Mouse (Mus musculus) lung, embryonic 14.5 days (tissue): ENCODE data around the gene Slc7a15. TPM values are rescaled to one million over a fixed set of nuclear protein-coding genes. Genes with fewer than 3 reads are reported as not detected.

Experiments
- ATAC-seq: fragments of 200-750 bp; cut with Nextera tagmentation; 2 replicates; pipeline ENCODE4 v1.8.0; 2017; ENCODE audit warnings: mild to moderate bottlenecking, moderate TSS enrichment, moderate library complexity; ENCODE audit not compliant: insufficient read depth
- DNase-seq: peaks from one replicate; pipeline ENCODE4 v3.0.0-alpha.2; 2015
- H3K27ac ChIP-seq: fragments of 300-500 bp; sonication (generic); 2 replicates; pipeline ENCODE4 v1.5.1; 2014; ENCODE audit warnings: low read depth, mild to moderate bottlenecking, moderate library complexity
- H3K27me3 ChIP-seq: fragments of 300-500 bp; sonication (generic); 2 replicates; pipeline ENCODE4 v1.6.1; 2014; ENCODE audit warnings: low read length, control low read depth; ENCODE audit not compliant: insufficient read depth
- H3K36me3 ChIP-seq: fragments of 300-500 bp; sonication (generic); 2 replicates; pipeline ENCODE4 v1.6.1; 2014; ENCODE audit warnings: control low read depth; ENCODE audit not compliant: insufficient read depth
- H3K4me1 ChIP-seq: fragments of 300-500 bp; sonication (generic); 2 replicates; pipeline ENCODE4 v1.6.1; 2014; ENCODE audit warnings: antibody characterized with exemption, control low read depth; ENCODE audit not compliant: insufficient read depth
- H3K4me2 ChIP-seq: fragments of 300-500 bp; sonication (generic); 2 replicates; pipeline ENCODE4 v1.6.1; 2014; ENCODE audit warnings: mild to moderate bottlenecking
- H3K4me3 ChIP-seq: fragments of 300-500 bp; sonication (generic); 2 replicates; pipeline ENCODE4 v1.5.1; 2014; ENCODE audit warnings: low read depth, low read length
- H3K9ac ChIP-seq: fragments of 300-500 bp; sonication (generic); 2 replicates; pipeline ENCODE4 v1.6.1; 2014
- H3K9me3 ChIP-seq: fragments of 300-500 bp; sonication (generic); 2 replicates; pipeline ENCODE4 v1.6.1; 2016; ENCODE audit warnings: low read depth, low read length, control low read depth
- CTCF ChIP-seq: IDR thresholded peaks from 2 replicates; pipeline ENCODE4 v1.5.1; 2016; ENCODE audit warnings: antibody characterized with exemption, low read depth
- WGBS: fragments of 180-500 bp; shearing (Covaris S2); extraction: QIAGEN DNeasy Blood & Tissue Kit; methylation state at CpG from one replicate; pipeline ENCODE4 v1.1.7; 2014; 5-methylcytosine and 5-hydroxymethylcytosine counted together
- polyA plus RNA-seq: library from polyadenylated mRNA; unstranded; fragments of >200 nt; fragmentation: Nextera tagmentation; extraction: Ambion mirVana; gene quantifications from 2 replicates; pipeline ENCODE4 v1.2.1, GENCODE M21; 2014

Gene Slc7a15
- polyA plus RNA-seq, 1 experiment from 2014 or later, result not detected

GRCm38 (mm10) chr12:8536221-8536965 is 62.5 kb downstream of the Slc7a15 start:
- Histone ChIP-seq H3K27me3 (no peaks in the 10 kb centered on the region), H3K4me2 (no peak overlapping the region), H3K36me3 (no peaks in the 10 kb centered on the region), H3K27ac (no peak overlapping the region), H3K9ac (no peak overlapping the region), H3K4me1 (no peaks in the 10 kb centered on the region), H3K4me3 (no peak overlapping the region), H3K9me3 (no peaks in the 10 kb centered on the region)
- ATAC-seq (no peak), DNase-seq (no peak)
- no peak for TF ChIP-seq CTCF
- WGBS, result 64% methylated on average over 9 of the region's 9 CpGs

- Histone ChIP-seq H3K4me2 (no peak overlapping the region), H3K27ac (no peak overlapping the region), H3K9me3 (no peaks in the 10 kb centered on the region), H3K9ac (no peak overlapping the region), H3K27me3 (no peaks in the 10 kb centered on the region), H3K4me3 (no peak overlapping the region), H3K36me3 (no peaks in the 10 kb centered on the region), H3K4me1 (no peaks in the 10 kb centered on the region)
- no peak for ATAC-seq
- WGBS, result 81% methylated on average over 7 of the region's 7 CpGs
- no peak for DNase-seq
- TF ChIP-seq CTCF, result no peak
Measured at GRCm38 (mm10) chr12:8535596-8535995, 63.3 kb downstream of the Slc7a15 start.

GRCm38 (mm10) chr12:8534915-8535314 is 64.0 kb downstream of the Slc7a15 start:
- Histone ChIP-seq H3K4me3 (no peak overlapping the region), H3K27me3 (no peaks in the 10 kb centered on the region), H3K4me2 (no peak overlapping the region), H3K4me1 (no peaks in the 10 kb centered on the region), H3K27ac (no peak overlapping the region), H3K9me3 (no peaks in the 10 kb centered on the region), H3K9ac (no peak overlapping the region), H3K36me3 (no peaks in the 10 kb centered on the region)
- no peak for ATAC-seq
- no peak for TF ChIP-seq CTCF
- DNase-seq, result no peak
- WGBS, result 69% methylated on average over 1 of the region's 1 CpGs

- no peaks in the 10 kb centered on the region for H3K36me3 ChIP-seq
- no peak for TF ChIP-seq CTCF
- H3K4me1 ChIP-seq, result no peaks in the 10 kb centered on the region
- H3K9me3 ChIP-seq, result no peaks in the 10 kb centered on the region
- no peak overlapping the region for H3K27ac ChIP-seq
- no peak overlapping the region for H3K4me2 ChIP-seq
- DNase-seq (no peak), ATAC-seq (no peak)
- 67% methylated on average over 5 of the region's 5 CpGs for WGBS
- no peaks in the 10 kb centered on the region for H3K27me3 ChIP-seq
- no peak overlapping the region for H3K4me3 ChIP-seq
- no peak overlapping the region for H3K9ac ChIP-seq
Measured at GRCm38 (mm10) chr12:8527770-8528169, 71.1 kb downstream of the Slc7a15 start.

- no peak for ATAC-seq
- DNase-seq, result no peak
- H3K27me3 ChIP-seq, result no peaks in the 10 kb centered on the region
- 63% methylated on average over 1 of the region's 1 CpGs for WGBS
- H3K4me1 ChIP-seq, result no peaks in the 10 kb centered on the region
- H3K4me3 ChIP-seq, result no peak overlapping the region
- no peaks in the 10 kb centered on the region for H3K9me3 ChIP-seq
- no peak overlapping the region for H3K27ac ChIP-seq
- no peak for TF ChIP-seq CTCF
- no peaks in the 10 kb centered on the region for H3K36me3 ChIP-seq
- no peak overlapping the region for H3K4me2 ChIP-seq
- no peak overlapping the region for H3K9ac ChIP-seq
Measured at GRCm38 (mm10) chr12:8527175-8527574, 71.7 kb downstream of the Slc7a15 start.

- Histone ChIP-seq H3K4me2 (no peak overlapping the region), H3K36me3 (no peaks in the 10 kb centered on the region), H3K4me3 (no peak overlapping the region), H3K27me3 (no peaks in the 10 kb centered on the region), H3K9me3 (no peaks in the 10 kb centered on the region), H3K27ac (no peak overlapping the region), H3K9ac (no peak overlapping the region), H3K4me1 (peaks cover 3% of the 10 kb centered on the region; the same call in 1 of the 2 replicates)
- no peak for TF ChIP-seq CTCF
- no peak for DNase-seq
- ATAC-seq, result no peak
- WGBS, result 55% methylated on average over 5 of the region's 5 CpGs
Measured at GRCm38 (mm10) chr12:8524062-8524461, 74.8 kb downstream of the Slc7a15 start.

- 48% methylated on average over 2 of the region's 2 CpGs for WGBS
Measured at GRCm38 (mm10) chr12:8522711-8523110, 76.2 kb downstream of the Slc7a15 start.

More at GRCm38 (mm10) chr12:8522711-8523110, 76.2 kb downstream of the Slc7a15 start:
- no peak overlapping the region for H3K4me2 ChIP-seq
- TF ChIP-seq CTCF, result no peak
- H3K4me3 ChIP-seq, result no peak overlapping the region
- peak; percentile 36; the same call in 1 of the 2 replicates for ATAC-seq
- H3K4me1 ChIP-seq, result peaks cover 3% of the 10 kb centered on the region; the same call in 1 of the 2 replicates
- no peak overlapping the region for H3K9ac ChIP-seq
- DNase-seq, result peak; percentile 55
- H3K27ac ChIP-seq, result no peak overlapping the region
- no peaks in the 10 kb centered on the region for H3K9me3 ChIP-seq
- no peaks in the 10 kb centered on the region for H3K36me3 ChIP-seq
- no peaks in the 10 kb centered on the region for H3K27me3 ChIP-seq
